Mouse (Mus musculus) MEL (cell line): Measurements from ENCODE around the gene Rps21. TPM values are rescaled to one million over a fixed set of nuclear protein-coding genes. Genes with fewer than 3 reads are reported as not detected.

Source experiments
- DNase-seq: peaks from one replicate; pipeline ENCODE4 v3.0.0; 2011; ENCODE audit warnings: low read depth, low spot score
- H3K27ac ChIP-seq: 2 replicates; pipeline ENCODE4 v1.5.1; 2012; ENCODE audit warnings: low read depth, mild to moderate bottlenecking, control low read depth, low read length, moderate library complexity; ENCODE audit not compliant: control insufficient read depth
- H3K27me3 ChIP-seq, 2 experiments: fragments of 150-350 bp in 1 of 2; sonication (generic) in 1 of 2; 2 replicates each; pipeline ENCODE4 v1.6.1; 2012; ENCODE audit warnings: low read length in 2 of 2, mild to moderate bottlenecking in 2 of 2, improper control_type of control experiment in 1 of 2, moderate library complexity in 1 of 2; ENCODE audit not compliant: insufficient read depth in 2 of 2, control insufficient read depth in 1 of 2
- H3K36me3 ChIP-seq, 2 experiments: 2 replicates each; pipeline ENCODE4 v1.6.1; 2012 to 2014; ENCODE audit warnings: low read length in 2 of 2, improper control_type of control experiment in 1 of 2, inconsistent platforms in 1 of 2, mild to moderate bottlenecking in 1 of 2; ENCODE audit not compliant: insufficient read depth in 2 of 2, control insufficient read depth in 1 of 2
- H3K4me1 ChIP-seq, 2 experiments: fragments of 150-350 bp in 1 of 2; sonication (generic) in 1 of 2; 2 replicates each; pipeline ENCODE4 v1.6.1; 2012; ENCODE audit warnings: low read length in 2 of 2, improper control_type of control experiment in 1 of 2, mild to moderate bottlenecking in 1 of 2; ENCODE audit not compliant: insufficient read depth in 2 of 2, control insufficient read depth in 1 of 2
- H3K4me3 ChIP-seq, 2 experiments: fragments of 150-350 bp in 1 of 2; sonication (generic) in 1 of 2; 2 replicates each; pipeline ENCODE4 v1.5.1; 2012; ENCODE audit warnings: low read depth in 2 of 2, low read length in 2 of 2, mild to moderate bottlenecking in 2 of 2, moderate library complexity in 2 of 2, control low read depth in 1 of 2, improper control_type of control experiment in 1 of 2; ENCODE audit not compliant: control insufficient read depth in 1 of 2, insufficient read depth in 1 of 2
- H3K79me2 ChIP-seq: 2 replicates; pipeline ENCODE4 v1.6.1; 2012; ENCODE audit warnings: mild to moderate bottlenecking, low read length, moderate library complexity; ENCODE audit not compliant: control insufficient read depth, poor library complexity, insufficient read depth
- H3K9ac ChIP-seq: 2 replicates; pipeline ENCODE4 v1.6.1; 2012; ENCODE audit warnings: low read depth, mild to moderate bottlenecking, control low read depth, low read length, moderate library complexity; ENCODE audit not compliant: control insufficient read depth, poor library complexity, severe bottlenecking
- H3K9me3 ChIP-seq: fragments of 150-350 bp; sonication (generic); replicated peaks from 2 replicates; pipeline ENCODE4 v1.6.1; 2012; ENCODE audit warnings: mild to moderate bottlenecking, low read length, improper control_type of control experiment, moderate library complexity; ENCODE audit not compliant: insufficient read depth
- BHLHE40 ChIP-seq: IDR thresholded peaks from 2 replicates; pipeline ENCODE4 v1.6.1; 2012; ENCODE audit warnings: low read depth, mild to moderate bottlenecking, inconsistent platforms, low read length, improper control_type of control experiment, borderline replicate concordance
- CHD1 ChIP-seq: IDR thresholded peaks from 2 replicates; pipeline ENCODE4 v1.6.1; 2012; ENCODE audit warnings: low read depth, mild to moderate bottlenecking, inconsistent platforms, low read length, improper control_type of control experiment
- CHD2 ChIP-seq: IDR thresholded peaks from 2 replicates; pipeline ENCODE4 v1.6.1; 2011; ENCODE audit warnings: low read length, improper control_type of control experiment
- CTCF ChIP-seq, 3 experiments: IDR thresholded peaks in 2 of 3; conservative IDR thresholded peaks in 1 of 3; 2 replicates each; pipeline ENCODE4 v1.5.1; 2011 to 2012; ENCODE audit warnings: low read length in 3 of 3, low read depth in 2 of 3, mild to moderate bottlenecking in 2 of 3, improper control_type of control experiment in 1 of 3, inconsistent platforms in 1 of 3, mixed read lengths in 1 of 3, moderate library complexity in 1 of 3; ENCODE audit not compliant: control insufficient read depth in 1 of 3, insufficient read depth in 1 of 3, poor library complexity in 1 of 3, severe bottlenecking in 1 of 3
- E2F4 ChIP-seq: IDR thresholded peaks from 2 replicates; pipeline ENCODE4 v1.6.1; 2011; ENCODE audit warnings: low read depth, low read length, improper control_type of control experiment, borderline replicate concordance
- ELF1 ChIP-seq: IDR thresholded peaks from 2 replicates; pipeline ENCODE4 v1.6.1; 2014; ENCODE audit warnings: low read depth, mild to moderate bottlenecking, inconsistent platforms, low read length, improper control_type of control experiment, moderate library complexity
- EP300 ChIP-seq, 2 experiments: IDR thresholded peaks; 2 replicates each; pipeline ENCODE4 v1.6.1; 2011; ENCODE audit warnings: improper control_type of control experiment in 2 of 2, low read length in 2 of 2, low read depth in 1 of 2, mild to moderate bottlenecking in 1 of 2
- ETS1 ChIP-seq: IDR thresholded peaks from 2 replicates; pipeline ENCODE4 v1.6.1; 2012; ENCODE audit warnings: low read depth, mild to moderate bottlenecking, inconsistent platforms, low read length, improper control_type of control experiment, moderate library complexity
- GABPA ChIP-seq: IDR thresholded peaks from 2 replicates; pipeline ENCODE4 v1.6.1; 2012; ENCODE audit warnings: low read depth, mild to moderate bottlenecking, inconsistent platforms, low read length, improper control_type of control experiment, moderate library complexity
- GATA1 ChIP-seq: IDR thresholded peaks from 2 replicates; pipeline ENCODE4 v1.6.1; 2011; ENCODE audit warnings: low read depth, low read length, improper control_type of control experiment
- HCFC1 ChIP-seq: IDR thresholded peaks from 2 replicates; pipeline ENCODE4 v1.6.1; 2012; ENCODE audit warnings: low read depth, mild to moderate bottlenecking, inconsistent platforms, low read length, improper control_type of control experiment, moderate library complexity
- JUND ChIP-seq: IDR thresholded peaks from 2 replicates; pipeline ENCODE4 v1.6.1; 2011; ENCODE audit warnings: low read depth, mild to moderate bottlenecking, improper control_type of control experiment, low read length
- KAT2A ChIP-seq: conservative IDR thresholded peaks from 2 replicates; pipeline ENCODE4 v1.6.1; 2012; ENCODE audit warnings: low read depth, low read length, improper control_type of control experiment, inconsistent platforms
- MAFK ChIP-seq: IDR thresholded peaks from 2 replicates; pipeline ENCODE4 v1.6.1; 2011; ENCODE audit warnings: low read depth, mild to moderate bottlenecking, low read length, improper control_type of control experiment, borderline replicate concordance
- MAX ChIP-seq: IDR thresholded peaks from 2 replicates; pipeline ENCODE4 v1.6.1; 2011; ENCODE audit warnings: low read length, improper control_type of control experiment
- MAZ ChIP-seq: IDR thresholded peaks from 2 replicates; pipeline ENCODE4 v1.6.1; 2012; ENCODE audit warnings: low read depth, mild to moderate bottlenecking, inconsistent platforms, low read length, improper control_type of control experiment
- MEF2A ChIP-seq: IDR thresholded peaks from 2 replicates; pipeline ENCODE4 v1.6.1; 2014; ENCODE audit warnings: low read depth, mild to moderate bottlenecking, inconsistent platforms, low read length, improper control_type of control experiment; ENCODE audit not compliant: poor library complexity, insufficient replicate concordance, severe bottlenecking; ENCODE audit errors: extremely low read depth
- MYB ChIP-seq: IDR thresholded peaks from 2 replicates; pipeline ENCODE4 v1.6.1; 2011; ENCODE audit warnings: mild to moderate bottlenecking, low read depth, low read length, improper control_type of control experiment
- MYC ChIP-seq: IDR thresholded peaks from 2 replicates; pipeline ENCODE4 v1.6.1; 2011; ENCODE audit warnings: low read depth, mild to moderate bottlenecking, low read length, improper control_type of control experiment, moderate library complexity
- NELFE ChIP-seq: IDR thresholded peaks from 2 replicates; pipeline ENCODE4 v1.6.1; 2011; ENCODE audit warnings: low read depth, low read length, improper control_type of control experiment
- NRF1 ChIP-seq: IDR thresholded peaks from 2 replicates; pipeline ENCODE4 v1.6.1; 2014; ENCODE audit warnings: low read depth, mild to moderate bottlenecking, inconsistent platforms, low read length, improper control_type of control experiment, moderate library complexity; ENCODE audit not compliant: poor library complexity, insufficient read depth, severe bottlenecking
- POLR2A ChIP-seq, 2 experiments: IDR thresholded peaks; 2 replicates each; pipeline ENCODE4 v1.6.1; 2011 to 2012; ENCODE audit warnings: low read length in 2 of 2, mild to moderate bottlenecking in 2 of 2, control low read depth in 1 of 2, improper control_type of control experiment in 1 of 2, low read depth in 1 of 2, moderate library complexity in 1 of 2; ENCODE audit not compliant: control insufficient read depth in 1 of 2, insufficient read depth in 1 of 2, poor library complexity in 1 of 2
- POLR2AphosphoS2 ChIP-seq: IDR thresholded peaks from 2 replicates; pipeline ENCODE4 v1.6.1; 2011; ENCODE audit warnings: low read length, improper control_type of control experiment
- POLR2AphosphoS5 ChIP-seq: IDR thresholded peaks from 2 replicates; pipeline ENCODE4 v1.6.1; 2012; ENCODE audit warnings: low read depth, borderline replicate concordance, mild to moderate bottlenecking, inconsistent platforms, low read length, moderate library complexity, mixed read lengths
- RAD21 ChIP-seq: IDR thresholded peaks from 2 replicates; pipeline ENCODE4 v1.6.1; 2011; ENCODE audit warnings: mild to moderate bottlenecking, low read depth, low read length, improper control_type of control experiment
- RCOR1 ChIP-seq: IDR thresholded peaks from 2 replicates; pipeline ENCODE4 v1.6.1; 2012; ENCODE audit warnings: low read depth, mild to moderate bottlenecking, inconsistent platforms, low read length, improper control_type of control experiment
- SIN3A ChIP-seq: IDR thresholded peaks from 2 replicates; pipeline ENCODE4 v1.6.1; 2012; ENCODE audit warnings: low read length, improper control_type of control experiment, inconsistent platforms
- SMC3 ChIP-seq: IDR thresholded peaks from 2 replicates; pipeline ENCODE4 v1.6.1; 2011; ENCODE audit warnings: low read depth, low read length, improper control_type of control experiment
- TAL1 ChIP-seq: IDR thresholded peaks from 2 replicates; pipeline ENCODE4 v1.6.1; 2012; ENCODE audit warnings: mild to moderate bottlenecking, inconsistent platforms, low read length, moderate library complexity, mixed read lengths
- TBP ChIP-seq: IDR thresholded peaks from 2 replicates; pipeline ENCODE4 v1.8.0; 2011; ENCODE audit warnings: low read depth, low read length, improper control_type of control experiment
- TCF12 ChIP-seq: IDR thresholded peaks from 2 replicates; pipeline ENCODE4 v1.6.1; 2014; ENCODE audit warnings: low read depth, mild to moderate bottlenecking, inconsistent platforms, low read length, improper control_type of control experiment, moderate library complexity
- UBTF ChIP-seq: IDR thresholded peaks from 2 replicates; pipeline ENCODE4 v1.6.1; 2012; ENCODE audit warnings: low read depth, mild to moderate bottlenecking, inconsistent platforms, low read length, improper control_type of control experiment, moderate library complexity, borderline replicate concordance; ENCODE audit not compliant: insufficient read depth
- USF1 ChIP-seq: IDR thresholded peaks from 2 replicates; pipeline ENCODE4 v1.6.1; 2014; ENCODE audit warnings: low read depth, mild to moderate bottlenecking, inconsistent platforms, low read length, improper control_type of control experiment, moderate library complexity
- USF2 ChIP-seq, 2 experiments: IDR thresholded peaks; 2 replicates each; pipeline ENCODE4 v1.6.1; 2011 to 2012; ENCODE audit warnings: improper control_type of control experiment in 2 of 2, low read length in 2 of 2, borderline replicate concordance in 1 of 2, inconsistent platforms in 1 of 2, low read depth in 1 of 2, mild to moderate bottlenecking in 1 of 2; ENCODE audit not compliant: insufficient read depth in 1 of 2
- ZC3H11A ChIP-seq: IDR thresholded peaks from 2 replicates; pipeline ENCODE4 v1.6.1; 2012; ENCODE audit warnings: low read depth, mild to moderate bottlenecking, inconsistent platforms, low read length, improper control_type of control experiment
- ZKSCAN1 ChIP-seq: IDR thresholded peaks from 2 replicates; pipeline ENCODE4 v1.6.1; 2012; ENCODE audit warnings: low read depth, mild to moderate bottlenecking, inconsistent platforms, low read length, improper control_type of control experiment, moderate library complexity
- ZMIZ1 ChIP-seq: IDR thresholded peaks from 2 replicates; pipeline ENCODE4 v1.6.1; 2012; ENCODE audit warnings: low read depth, mild to moderate bottlenecking, inconsistent platforms, low read length, improper control_type of control experiment, moderate library complexity
- ZNF384 ChIP-seq: IDR thresholded peaks from 2 replicates; pipeline ENCODE4 v1.6.1; 2012; ENCODE audit warnings: low read depth, mild to moderate bottlenecking, inconsistent platforms, low read length, improper control_type of control experiment
- polyA plus RNA-seq, 2 experiments: library from polyadenylated mRNA; stranded (reverse) in 1 of 2; unstranded in 1 of 2; fragments of >175 nt in 1 of 2; fragments of >200 nt in 1 of 2; gene quantifications; 2 replicates each; pipeline versions ENCODE4 v1.2.1 to v1.2.4; 2012; ENCODE audit warnings: low replicate concordance in 2 of 2, low read depth in 1 of 2; ENCODE audit not compliant: insufficient read length in 2 of 2, insufficient read depth in 1 of 2, missing spikeins in 1 of 2
- total RNA-seq: library from RNA; depleted of rRNA; stranded (reverse); fragments of 300-350 nt; gene quantifications from 2 replicates; pipeline ENCODE4 v1.2.3, GENCODE M21; 2012

Gene Rps21
- total and polyA plus RNA-seq, 3 experiments: 995 to 4,916 (median 1,182) TPM

DNA sequence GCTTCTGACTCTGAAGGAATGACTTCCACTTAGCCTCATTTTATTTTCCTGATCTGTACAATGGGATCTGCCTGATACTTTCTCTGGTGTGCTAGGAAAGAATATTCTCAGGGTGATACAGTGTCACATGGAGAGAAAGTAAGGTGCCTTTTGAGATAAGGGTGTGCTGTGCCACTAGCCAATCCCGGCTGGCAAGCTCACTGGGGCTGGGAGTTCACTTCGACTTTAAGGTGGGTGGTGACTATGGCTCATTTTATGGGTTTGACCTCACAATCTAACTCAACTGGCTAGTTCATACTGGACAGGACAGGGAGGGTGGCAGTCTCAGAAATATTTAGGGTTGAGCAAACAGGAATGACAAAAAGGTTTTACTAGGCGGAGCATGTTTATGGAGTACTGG is 20.2 kb upstream of the Rps21 start:
- Histone ChIP-seq H3K4me3 (no peak overlapping the region), H3K36me3 (peaks cover 0 to 24% of the 10 kb centered on the region in 2 experiments; a peak in 2 of 4 replicates), H3K27ac (peak overlapping the region; percentile 52), H3K79me2 (no peaks in the 10 kb centered on the region), H3K9ac (no peak overlapping the region), H3K9me3 (no peaks in the 10 kb centered on the region), H3K27me3 (no peaks in the 10 kb centered on the region), H3K4me1 (peaks cover 9 to 34% of the 10 kb centered on the region in 2 experiments)
- peak; percentile 46 for DNase-seq
- TF ChIP-seq ELF1 (no peak), CHD2 (no peak), POLR2A (IDR thresholded peaks at IDR 0.05; ENCODE audit: control insufficient read depth in 1 of 2, insufficient read depth in 1 of 2, low read depth in 1 of 2, low read length in 2 of 2, poor library complexity in 1 of 2) (no peak), E2F4 (no peak), CTCF (IDR thresholded peaks at IDR 0.05 in 2 of 3, conservative IDR thresholded peaks at IDR 0.05 in 1 of 3; ENCODE audit: control insufficient read depth in 1 of 3, insufficient read depth in 1 of 3, low read depth in 2 of 3, low read length in 3 of 3, poor library complexity in 1 of 3, severe bottlenecking in 1 of 3) (no peak), RCOR1 (no peak), GABPA (no peak), TBP (no peak), ZMIZ1 (no peak), USF2 (IDR thresholded peaks at IDR 0.05; ENCODE audit: borderline replicate concordance in 1 of 2, insufficient read depth in 1 of 2, low read depth in 1 of 2, low read length in 2 of 2) (no peak), BHLHE40 (no peak), GATA1 (peak; percentile 44; the same call in 1 of the 2 replicates), MAFK (no peak), MAZ (no peak), TCF12 (0 out of 2 replicates have a peak, but pooled peaks have one; percentile 13), MEF2A (no peak), ZKSCAN1 (no peak), EP300 (IDR thresholded peaks at IDR 0.05; ENCODE audit: low read depth in 1 of 2, low read length in 2 of 2) (peak in 1 of 2 experiments; percentile 17; a peak in 1 of 4 replicates), KAT2A (no peak), TAL1 (peak; percentile 78), ZC3H11A (no peak), NRF1 (no peak), ETS1 (0 out of 2 replicates have a peak, but pooled peaks have one; percentile 9), MYB (no peak), ZNF384 (no peak), POLR2AphosphoS2 (no peak), UBTF (no peak), CHD1 (no peak), SIN3A (peak; percentile 42; the same call in 1 of the 2 replicates), NELFE (no peak), USF1 (peak; percentile 44; the same call in 1 of the 2 replicates), MYC (no peak), POLR2AphosphoS5 (no peak), RAD21 (no peak), MAX (0 out of 2 replicates have a peak, but pooled peaks have one; percentile 17), HCFC1 (no peak), SMC3 (no peak), JUND (no peak)
